ENCODE assay signal across 8 mouse cellular contexts in genomic region chr16:18220001-18220400, GRCm38 (mm10). TPM values are rescaled to one million over a fixed set of nuclear protein-coding genes. Genes with fewer than 3 reads are reported as not detected.
A peak's percentile ranks its signal among the peaks of the same experiment; 100 is the strongest.
DNase-seq lines count a peak whose midpoint lies in the region; ATAC-seq and TF ChIP-seq lines count a peak whose summit lies in the region.

No protein-coding gene starts in this region.

- H3K36me3 ChIP-seq in limb, embryonic 15.5 days = peaks cover 40% of the 10 kb centered on the region
- peaks cover 24% of the 10 kb centered on the region for H3K36me3 ChIP-seq in thymus, adult 2 months (ENCODE audit: control insufficient read depth, insufficient read depth, low read length)

- peak; percentile 47 to 73 for DNase-seq in adrenal gland, adult (ENCODE audit: inconsistent age in 2 of 2, low spot score in 1 of 2)
- DNase-seq in adrenal gland, postnatal 4 days (ENCODE audit: low spot score in 2 of 2) = no peak
- peak; percentile 43 for DNase-seq in ovary, postnatal 36 days (ENCODE audit: low spot score)
- DNase-seq in ovary, adult 18-20 months (ENCODE audit: low spot score) = no peak
- peak; percentile 51 for DNase-seq in heart, postnatal 4 days
- DNase-seq in thymus, adult 2 months = peak; percentile 42
- no peak for DNase-seq in ovary, postnatal 10 days (ENCODE audit: low spot score)

- WGBS in limb, embryonic 15.5 days = 38% methylated on average over 8 of the region's 8 CpGs
- WGBS in thymus, adult 2 months = 17% methylated on average over 8 of the region's 8 CpGs

- H3K4me1 ChIP-seq in limb, embryonic 15.5 days = peaks cover 21% of the 10 kb centered on the region
- H3K4me1 ChIP-seq in thymus, adult 2 months (replicated peaks; ENCODE audit: control insufficient read depth, insufficient read depth, low read length) = peaks cover 28% of the 10 kb centered on the region

- ATAC-seq in limb, embryonic 15.5 days (ENCODE audit: insufficient number of reproducible peaks, low FRiP score, low TSS enrichment, low read depth) = peak; percentile 30; the same call in 1 of the 2 replicates

- no peak for TF ChIP-seq POLR2A in thymus, adult 2 months (IDR thresholded peaks at IDR 0.05; ENCODE audit: control insufficient read depth, extremely low read depth, insufficient read depth, low read length, poor library complexity)

- H3K4me3 ChIP-seq in limb, embryonic 15.5 days = no peak overlapping the region
- no peak overlapping the region for H3K4me3 ChIP-seq in thymus, adult 2 months (ENCODE audit: control insufficient read depth, insufficient read depth, low read length)

- H3K27me3 ChIP-seq in limb, embryonic 15.5 days = no peaks in the 10 kb centered on the region
- H3K27me3 ChIP-seq in thymus, adult 2 months (ENCODE audit: control insufficient read depth, insufficient read depth, low read length) = no peaks in the 10 kb centered on the region

- H3K9me3 ChIP-seq in limb, embryonic 15.5 days = no peaks in the 10 kb centered on the region

- no peak for TF ChIP-seq CTCF in thymus, adult 2 months (IDR thresholded peaks at IDR 0.05; ENCODE audit: borderline replicate concordance, control insufficient read depth, extremely low read depth, insufficient read depth, low read length, poor library complexity)

- H3K27ac ChIP-seq in limb, embryonic 15.5 days = peak overlapping the region; percentile 50
- H3K27ac ChIP-seq in thymus, adult 2 months (ENCODE audit: control insufficient read depth, insufficient read depth, low read length) = peak overlapping the region; percentile 4; the same call in 1 of the 2 replicates

- H3K9ac ChIP-seq in limb, embryonic 15.5 days = no peak overlapping the region

- no peak overlapping the region for H3K4me2 ChIP-seq in limb, embryonic 15.5 days

RNA-seq across cellular contexts. Expression of gene Ccdc188, which starts 2.3 kb away (rescaled TPM):
- not detected for total RNA-seq in adrenal gland, postnatal 4 days (2021)
- not detected for total RNA-seq in heart, postnatal 4 days (2021)
- not detected in 2 replicates for polyA plus RNA-seq in limb, embryonic 15.5 days (2015; fragmentation: Nextera tagmentation; extraction: Ambion mirVana)
- 0.08 TPM in 2 replicates for polyA plus RNA-seq in thymus, adult 2 months (2012; rRNA removed)

RNA-seq across cellular contexts. Expression of gene Zdhhc8, which starts 14.9 kb away (rescaled TPM):
- 10 to 100 TPM; 26.7 to 27.0 TPM for total RNA-seq in adrenal gland, postnatal 4 days (2021)
- 10 to 100 TPM; 29.8 to 36.0 TPM for total RNA-seq in heart, postnatal 4 days (2021)
- 20.0 and 23.8 TPM in 2 replicates for polyA plus RNA-seq in limb, embryonic 15.5 days (2015; fragmentation: Nextera tagmentation; extraction: Ambion mirVana)
- polyA plus RNA-seq in thymus, adult 2 months (2012; rRNA removed) = 316 and 374 TPM in 2 replicates

RNA-seq across cellular contexts. Expression of gene Trmt2a, which starts 28.5 kb away (rescaled TPM):
- 10 to 100 TPM; 55.7 to 58.8 TPM for total RNA-seq in adrenal gland, postnatal 4 days (2021)
- 10 to 100 TPM; 30.8 to 32.9 TPM for total RNA-seq in heart, postnatal 4 days (2021)
- polyA plus RNA-seq in limb, embryonic 15.5 days (2015; fragmentation: Nextera tagmentation; extraction: Ambion mirVana) = 103 and 110 TPM in 2 replicates
- 96.3 and 98.4 TPM in 2 replicates for polyA plus RNA-seq in thymus, adult 2 months (2012; rRNA removed)

RNA-seq across cellular contexts. Expression of gene Ranbp1, which starts 28.5 kb away (rescaled TPM):
- total RNA-seq in adrenal gland, postnatal 4 days (2021) = 100 to 1,000 TPM; 167 to 187 TPM
- total RNA-seq in heart, postnatal 4 days (2021) = 100 to 1,000 TPM; 130 to 137 TPM
- polyA plus RNA-seq in limb, embryonic 15.5 days (2015; fragmentation: Nextera tagmentation; extraction: Ambion mirVana) = 431 and 446 TPM in 2 replicates
- polyA plus RNA-seq in thymus, adult 2 months (2012; rRNA removed) = 81.8 and 116 TPM in 2 replicates

RNA-seq across cellular contexts. Expression of gene Gm49776, which starts 38.1 kb away (rescaled TPM):
- not detected for total RNA-seq in adrenal gland, postnatal 4 days (2021)
- total RNA-seq in heart, postnatal 4 days (2021) = not detected
- polyA plus RNA-seq in limb, embryonic 15.5 days (2015; fragmentation: Nextera tagmentation; extraction: Ambion mirVana) = 0.87 TPM in 1 of 2 replicates, not detected in the other
- not detected in 2 replicates for polyA plus RNA-seq in thymus, adult 2 months (2012; rRNA removed)

Comparison
In these comparisons a context has a peak if more than half of its experiments do, and no peak if none do; other contexts are left out.
1. DNase-seq: peak in adrenal gland, adult (2 of 2), ovary, postnatal 36 days (single experiment), heart, postnatal 4 days (single experiment) and thymus, adult 2 months (single experiment); none in adrenal gland, postnatal 4 days (0 of 2), ovary, adult 18-20 months (single experiment) and ovary, postnatal 10 days (single experiment).